Mouse (Mus musculus): Measurements from ENCODE around the gene Sp110.
"Not testable (repeated sequence)": the region's sequence is repeated elsewhere in the genome, so short reads cannot be mapped to it uniquely, and the experiment has no call there.

Sp110 gene

DNA sequence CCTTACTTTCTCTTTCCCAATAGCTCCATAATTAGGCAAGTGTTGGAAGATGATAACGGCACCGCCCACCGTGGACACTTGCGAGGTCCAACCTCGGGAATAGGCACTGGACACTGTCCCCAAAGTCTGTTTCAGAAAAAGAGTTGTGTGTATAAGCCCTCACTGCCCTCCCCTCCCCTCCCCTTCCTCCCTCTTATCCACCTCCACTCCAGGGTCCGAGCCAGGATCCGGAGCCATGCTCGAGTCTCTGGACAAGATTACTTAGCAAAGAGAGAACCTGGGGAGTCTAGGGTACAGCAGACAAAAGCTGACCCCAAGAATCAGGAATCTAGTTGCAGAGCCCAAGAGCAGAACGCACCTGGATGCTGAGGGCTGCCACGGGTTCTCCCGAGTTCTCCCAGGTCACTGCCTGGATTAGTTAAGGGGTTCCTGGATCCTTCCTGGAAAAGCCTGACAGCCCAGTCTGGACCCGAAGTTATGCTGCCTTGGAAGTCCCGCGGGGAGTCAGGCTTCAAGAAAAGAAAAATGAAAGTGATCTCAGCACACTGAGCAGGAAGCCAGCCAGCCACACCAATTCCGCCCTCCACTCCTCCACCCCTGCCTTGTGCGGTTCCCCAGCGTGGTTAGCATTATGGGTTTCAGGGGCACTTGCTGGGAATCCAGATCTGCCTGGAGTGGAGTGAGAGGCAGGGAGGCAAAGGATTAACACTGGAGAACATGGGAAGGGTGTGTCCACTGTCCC is at the start of gene Sp110:
Gene Sp110 (minus strand): TSS at position 547 of the 742 bp plus-strand sequence.
- peak in 1 of 2 experiments; percentile 39 for DNase-seq (ENCODE audit: low read depth in 2 of 2, low spot score in 2 of 2)

DNA sequence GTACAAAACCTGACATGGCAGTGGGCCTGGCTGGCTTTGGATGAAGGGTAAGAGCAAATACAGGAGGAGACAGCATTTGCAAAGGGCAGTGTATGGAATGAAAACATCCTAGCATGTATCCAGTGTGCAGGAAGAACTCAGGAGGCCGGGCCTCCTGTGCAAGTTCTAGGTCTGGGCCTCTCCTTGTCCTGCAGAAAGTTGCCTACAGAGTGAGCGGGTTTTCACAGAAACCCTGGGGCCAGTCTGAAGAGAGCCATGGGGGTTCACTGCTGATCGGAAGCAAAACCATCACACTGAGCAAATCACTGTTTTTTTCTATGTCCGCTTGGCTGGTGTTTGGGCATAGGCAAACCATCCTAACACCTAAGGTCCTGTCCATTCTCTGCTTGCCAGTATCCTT is 39.5 kb upstream of the Sp110 start:
- DNase-seq (ENCODE audit: low read depth in 2 of 2, low spot score in 2 of 2): not testable (repeated sequence)

DNA sequence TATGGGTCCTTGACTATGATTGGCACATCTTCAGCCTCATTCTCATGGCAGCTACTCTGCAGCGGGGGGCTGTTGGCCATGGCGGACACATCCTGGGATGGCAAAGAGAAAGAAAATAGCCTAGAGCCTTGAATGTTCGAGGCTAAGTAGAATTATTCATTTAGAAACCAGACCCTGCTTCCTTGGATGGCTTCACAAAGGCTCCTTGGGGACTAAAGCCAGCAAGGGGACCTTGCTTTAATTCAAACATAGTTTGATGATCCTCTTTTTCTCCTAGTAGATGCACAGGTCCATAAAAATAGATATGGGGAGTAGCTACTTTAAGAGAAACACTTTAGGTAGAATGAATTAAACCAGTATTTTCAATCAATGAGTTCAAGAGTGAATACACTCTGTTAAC is 38.3 kb upstream of the Sp110 start:
- DNase-seq (ENCODE audit: low read depth in 2 of 2, low spot score in 2 of 2): not testable (repeated sequence)

DNA sequence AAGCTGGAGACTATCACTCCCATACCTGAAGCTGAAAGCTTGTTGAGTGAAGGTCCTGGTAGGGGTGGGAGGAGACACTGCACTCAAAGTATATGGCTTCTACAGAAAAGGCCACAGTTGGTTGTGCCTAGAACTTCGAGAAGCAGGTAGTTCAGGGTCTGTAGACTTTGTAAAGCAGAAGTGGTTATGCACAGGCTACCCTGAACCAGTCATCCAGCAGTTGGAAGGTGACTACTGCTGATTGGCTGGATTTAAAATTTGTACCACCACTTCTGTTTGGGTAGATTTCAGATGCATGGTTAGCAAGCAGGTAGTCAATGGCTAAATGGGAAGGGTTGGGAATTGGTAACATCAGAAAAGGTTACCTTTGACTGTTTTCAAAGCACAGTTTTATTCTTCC is 20.1 kb upstream of the Sp110 start:
- DNase-seq (ENCODE audit: low read depth in 2 of 2, low spot score in 2 of 2): not testable (repeated sequence)

DNA sequence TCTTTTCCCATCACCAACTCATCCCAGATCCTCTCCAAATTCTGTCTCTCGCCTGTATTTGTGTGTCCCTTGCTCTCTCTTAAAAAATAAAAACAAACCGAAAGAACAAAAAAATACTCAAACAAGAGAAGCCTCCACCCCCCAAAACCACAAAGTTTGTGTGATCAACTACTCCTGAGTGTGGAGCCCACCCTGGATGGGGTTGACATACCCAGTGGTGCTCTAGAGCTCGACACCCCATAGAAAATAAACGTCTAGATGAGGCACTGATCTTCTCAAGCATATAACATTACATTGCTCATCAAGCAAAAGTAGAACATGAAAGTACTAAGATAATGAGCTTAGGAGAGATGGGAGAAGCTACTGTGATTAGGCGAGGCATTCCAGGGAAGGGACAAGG is 18.5 kb upstream of the Sp110 start:
- DNase-seq (ENCODE audit: low read depth in 2 of 2, low spot score in 2 of 2): not testable (repeated sequence)

DNA sequence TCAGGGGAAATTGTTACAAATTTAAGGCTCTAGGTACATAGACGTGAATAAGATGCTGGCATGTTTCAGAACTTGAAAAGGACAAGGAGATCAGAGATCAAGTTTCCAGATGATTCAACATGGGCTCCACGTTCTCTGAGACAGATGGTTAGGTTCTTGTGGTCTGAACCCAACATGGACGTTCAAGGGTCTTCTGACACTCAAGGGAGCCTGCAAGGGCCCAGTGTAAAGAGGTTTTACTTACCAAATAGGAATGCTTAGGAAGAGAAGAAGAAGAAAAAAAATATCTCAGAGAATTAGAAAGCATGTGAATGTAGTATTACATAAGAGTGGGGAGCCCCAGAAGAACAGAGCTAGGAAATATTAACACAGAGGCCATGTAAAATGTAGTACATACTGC is 17.2 kb upstream of the Sp110 start:
- DNase-seq (ENCODE audit: low read depth in 2 of 2, low spot score in 2 of 2): not testable (repeated sequence)

DNA sequence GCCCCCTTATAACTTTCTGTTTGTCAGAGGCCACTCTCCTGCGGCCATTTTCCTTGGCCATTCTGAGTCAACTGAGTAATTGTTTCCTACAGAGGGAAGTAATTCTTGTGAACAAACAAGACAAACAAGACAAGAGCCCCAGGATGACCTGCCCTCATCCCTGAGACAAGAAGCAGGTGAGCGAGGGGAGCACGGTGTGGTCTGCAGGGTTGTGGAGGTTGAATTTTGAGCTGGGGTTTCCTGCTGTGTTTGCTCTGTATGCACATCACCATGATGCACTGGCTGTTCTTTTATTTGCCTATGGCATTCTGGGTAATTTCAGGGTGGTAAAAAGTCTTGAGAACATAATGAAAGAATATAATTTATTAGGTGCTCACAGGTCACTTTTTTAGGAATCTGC is 16.5 kb upstream of the Sp110 start:
- not testable (repeated sequence) for DNase-seq (ENCODE audit: low read depth in 2 of 2, low spot score in 2 of 2)

DNA sequence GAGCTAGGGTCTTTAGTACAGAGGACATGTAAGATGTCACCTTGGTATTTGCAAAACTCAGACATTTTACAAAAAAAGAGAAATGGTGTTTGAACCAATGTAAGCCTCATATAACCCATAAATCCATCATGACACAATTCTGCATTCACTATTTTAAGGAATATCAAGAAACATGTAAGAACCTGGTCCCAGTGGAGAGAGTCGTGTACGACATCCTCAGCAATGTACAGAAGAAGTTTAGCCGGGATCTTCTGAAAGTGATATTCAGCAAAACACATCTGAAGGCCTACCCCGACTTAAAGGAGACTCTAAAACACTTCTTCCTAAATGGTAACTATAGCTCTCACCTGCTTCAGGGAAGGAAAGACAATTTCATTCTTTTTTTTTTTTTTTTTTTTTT is 12.0 kb upstream of the Sp110 start:
- DNase-seq (ENCODE audit: low read depth in 2 of 2, low spot score in 2 of 2): not testable (repeated sequence)

DNA sequence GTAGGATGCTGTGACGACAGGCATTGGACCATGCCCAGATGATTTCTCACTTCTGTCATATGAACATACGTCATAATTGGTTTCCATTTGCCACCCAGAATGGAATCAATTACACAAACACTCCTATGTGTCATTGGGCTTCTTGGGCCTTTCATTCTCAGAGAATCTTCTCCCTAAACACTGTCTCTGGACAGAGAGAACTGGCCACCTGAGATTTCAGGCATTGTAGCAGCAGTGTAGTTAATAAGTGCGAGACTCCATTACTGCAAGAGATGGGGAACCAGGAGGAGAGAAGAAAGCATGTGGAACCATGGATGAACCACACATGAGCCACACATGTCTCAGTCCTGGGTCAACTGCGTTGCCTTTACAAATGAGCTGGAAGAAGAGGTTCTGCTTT is 9.7 kb upstream of the Sp110 start:
- not testable (repeated sequence) for DNase-seq (ENCODE audit: low read depth in 2 of 2, low spot score in 2 of 2)

DNA sequence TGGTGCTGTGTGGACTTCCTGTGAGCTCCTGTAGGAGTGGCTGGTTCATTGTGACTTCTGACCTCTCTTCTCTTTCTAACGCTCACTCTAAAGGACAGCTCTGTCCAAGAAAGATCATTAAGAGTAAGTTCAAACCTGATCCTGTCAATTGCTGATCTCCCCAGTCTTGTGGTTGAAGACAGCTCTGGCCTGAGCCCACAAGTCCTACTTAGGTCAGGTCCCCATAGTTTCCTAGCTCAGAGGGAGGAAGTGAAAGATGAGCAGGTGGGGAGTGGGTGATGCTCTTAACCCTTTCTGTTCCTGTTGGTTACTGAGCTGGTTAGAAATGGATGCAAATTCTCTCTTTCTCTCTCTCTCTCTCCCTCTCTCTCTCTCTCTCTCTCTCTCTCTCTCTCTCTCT is 5.7 kb upstream of the Sp110 start:
- DNase-seq (ENCODE audit: low read depth in 2 of 2, low spot score in 2 of 2): not testable (repeated sequence)

DNA sequence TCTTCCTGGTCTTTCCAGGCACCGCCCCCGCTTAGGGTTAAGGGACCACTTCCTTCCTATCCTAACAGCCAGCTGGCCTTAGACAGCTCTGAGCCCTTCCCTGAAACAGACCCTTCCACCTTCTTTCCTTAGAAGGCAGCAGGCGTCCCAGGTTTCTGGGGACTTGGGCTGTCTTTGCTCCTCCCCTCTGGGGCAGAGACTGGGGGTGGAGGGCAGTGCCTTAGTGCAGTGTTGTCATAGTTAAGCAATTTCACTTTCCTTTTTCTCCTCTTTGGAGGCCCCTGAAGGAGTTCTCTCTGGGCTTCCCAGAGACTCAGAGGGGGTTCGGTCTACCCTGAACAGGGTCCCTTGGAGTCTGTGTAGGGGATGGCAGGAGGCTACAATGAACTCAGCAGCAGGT is 2.2 kb upstream of the Sp110 start:
- peak; percentile 28 to 51 for DNase-seq (ENCODE audit: low read depth in 2 of 2, low spot score in 2 of 2)

DNA sequence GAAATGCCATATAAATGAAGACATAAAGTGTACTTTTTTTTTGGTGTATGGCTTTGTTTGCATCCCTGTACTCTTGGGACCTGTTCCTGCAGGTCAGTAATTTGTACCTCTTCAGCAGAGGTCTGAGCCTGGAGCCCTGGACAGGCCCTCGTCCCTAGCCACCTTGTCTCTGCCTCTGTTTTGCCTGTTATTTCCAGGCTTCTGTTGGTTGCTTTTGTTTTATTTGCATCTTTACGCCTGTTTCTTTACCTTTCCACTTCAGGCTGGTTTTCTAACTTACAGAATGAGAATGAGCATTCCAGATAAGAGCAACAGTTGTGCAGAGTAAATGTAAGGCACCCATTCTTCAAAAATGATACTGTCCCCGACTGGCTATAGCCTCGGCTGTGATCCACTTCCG is 1.5 kb upstream of the Sp110 start, which contains the start of gene Sp140:
Gene Sp140 (plus strand): TSS at position 301 of the 400 bp plus-strand sequence.
- not testable (repeated sequence) for DNase-seq (ENCODE audit: low read depth in 2 of 2, low spot score in 2 of 2)

DNA sequence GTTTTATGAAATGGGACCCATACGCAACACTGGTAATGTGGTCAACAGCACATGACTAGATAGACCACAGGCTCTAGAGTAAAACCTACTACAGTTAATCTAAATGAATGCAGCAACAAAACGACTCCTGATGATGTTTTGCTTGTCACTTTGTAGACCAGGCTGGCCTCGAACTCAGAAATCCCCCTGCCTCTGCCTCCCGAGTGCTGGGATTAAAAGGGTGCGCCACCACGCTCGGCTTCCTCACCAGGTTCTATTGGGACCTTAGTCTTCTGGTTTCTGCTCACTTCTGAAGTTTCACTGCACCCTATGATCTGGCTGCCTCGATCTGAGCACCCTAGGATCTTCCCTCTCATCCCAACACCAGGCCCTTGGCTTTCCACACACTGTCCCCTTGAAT is 6.1 kb downstream of the Sp110 start:
- DNase-seq (ENCODE audit: low read depth in 2 of 2, low spot score in 2 of 2): not testable (repeated sequence)

DNA sequence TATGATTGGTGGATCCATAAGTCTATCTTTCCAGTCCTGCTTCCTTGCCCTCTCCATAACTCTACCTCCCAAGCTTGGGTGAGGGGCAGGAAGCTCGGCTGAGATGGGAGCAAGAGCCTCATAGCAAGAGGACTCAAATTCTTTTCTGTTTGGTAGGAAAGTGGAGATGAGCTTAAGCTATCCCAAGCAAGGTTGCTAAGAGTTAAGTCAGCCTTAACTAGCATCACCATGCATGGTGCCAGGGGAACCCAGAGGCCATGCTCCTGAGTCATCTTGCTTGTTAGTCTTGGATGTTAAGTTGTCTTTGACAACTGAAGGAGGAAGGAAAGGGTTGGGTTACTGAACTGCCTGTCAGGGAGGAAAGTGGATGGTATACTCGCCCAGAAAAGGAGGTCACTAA is 9.9 kb downstream of the Sp110 start:
- not testable (repeated sequence) for DNase-seq (ENCODE audit: low read depth in 2 of 2, low spot score in 2 of 2)

DNA sequence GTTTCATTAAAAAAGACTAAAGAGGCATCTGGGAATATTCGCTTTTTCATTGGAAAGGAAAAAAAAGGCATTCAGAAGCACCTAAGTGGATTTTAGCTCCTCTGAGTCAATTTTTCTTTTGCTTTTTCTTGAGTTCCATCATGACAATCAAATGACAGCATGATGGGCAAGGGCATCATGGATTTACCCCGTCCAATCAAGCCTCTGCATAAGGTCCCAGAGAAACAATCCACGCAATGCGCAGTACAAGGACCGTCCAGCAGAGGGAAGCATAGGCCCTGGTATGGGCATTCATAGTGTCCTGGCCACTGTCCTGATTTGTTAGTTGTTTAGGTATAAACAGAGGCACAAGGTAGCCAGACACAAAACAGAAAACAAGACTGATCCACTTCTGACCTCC is 17.1 kb downstream of the Sp110 start:
- not testable (repeated sequence) for DNase-seq (ENCODE audit: low read depth in 2 of 2, low spot score in 2 of 2)

DNA sequence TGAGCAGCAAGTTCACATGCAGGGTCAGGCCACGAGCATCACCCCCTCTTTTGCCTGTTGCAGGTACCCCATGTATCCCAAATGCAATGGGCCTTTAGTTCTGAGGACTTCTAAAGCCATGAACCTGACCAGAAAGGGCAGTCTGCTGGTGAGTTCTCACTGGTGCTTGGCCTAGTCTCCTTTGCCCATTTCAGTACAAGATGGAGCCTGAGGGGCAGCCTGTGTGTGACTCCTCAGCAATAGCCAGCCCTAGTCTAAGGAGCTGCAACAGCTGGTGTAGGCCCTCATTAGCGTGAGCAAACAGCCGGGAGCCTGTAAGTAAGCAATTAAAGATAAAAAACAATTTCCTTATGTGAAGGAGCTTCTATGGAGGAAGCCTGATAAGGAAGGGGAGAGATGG is 18.0 kb downstream of the Sp110 start:
- not testable (repeated sequence) for DNase-seq (ENCODE audit: low read depth in 2 of 2, low spot score in 2 of 2)

DNA sequence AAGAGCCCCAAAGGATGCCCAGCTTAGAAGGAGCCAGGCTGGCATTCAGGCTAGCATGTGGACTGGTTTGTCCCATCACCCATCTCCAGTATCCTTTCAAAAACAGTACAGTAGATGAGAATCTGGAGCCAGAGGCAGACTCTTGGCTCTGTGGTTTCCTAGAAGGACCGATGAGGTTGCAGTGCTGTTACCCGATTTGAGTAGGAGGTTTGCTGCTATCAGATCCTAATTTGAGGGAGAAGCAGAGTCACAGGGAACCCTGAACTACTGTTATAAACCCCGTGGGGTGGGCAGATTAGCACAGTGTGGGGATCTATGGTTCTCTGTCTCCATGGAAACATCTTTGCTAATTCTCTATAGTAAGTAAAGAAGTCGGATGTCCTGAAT is 18.5 kb downstream of the Sp110 start:
- not testable (repeated sequence) for DNase-seq (ENCODE audit: low read depth in 2 of 2, low spot score in 2 of 2)

DNA sequence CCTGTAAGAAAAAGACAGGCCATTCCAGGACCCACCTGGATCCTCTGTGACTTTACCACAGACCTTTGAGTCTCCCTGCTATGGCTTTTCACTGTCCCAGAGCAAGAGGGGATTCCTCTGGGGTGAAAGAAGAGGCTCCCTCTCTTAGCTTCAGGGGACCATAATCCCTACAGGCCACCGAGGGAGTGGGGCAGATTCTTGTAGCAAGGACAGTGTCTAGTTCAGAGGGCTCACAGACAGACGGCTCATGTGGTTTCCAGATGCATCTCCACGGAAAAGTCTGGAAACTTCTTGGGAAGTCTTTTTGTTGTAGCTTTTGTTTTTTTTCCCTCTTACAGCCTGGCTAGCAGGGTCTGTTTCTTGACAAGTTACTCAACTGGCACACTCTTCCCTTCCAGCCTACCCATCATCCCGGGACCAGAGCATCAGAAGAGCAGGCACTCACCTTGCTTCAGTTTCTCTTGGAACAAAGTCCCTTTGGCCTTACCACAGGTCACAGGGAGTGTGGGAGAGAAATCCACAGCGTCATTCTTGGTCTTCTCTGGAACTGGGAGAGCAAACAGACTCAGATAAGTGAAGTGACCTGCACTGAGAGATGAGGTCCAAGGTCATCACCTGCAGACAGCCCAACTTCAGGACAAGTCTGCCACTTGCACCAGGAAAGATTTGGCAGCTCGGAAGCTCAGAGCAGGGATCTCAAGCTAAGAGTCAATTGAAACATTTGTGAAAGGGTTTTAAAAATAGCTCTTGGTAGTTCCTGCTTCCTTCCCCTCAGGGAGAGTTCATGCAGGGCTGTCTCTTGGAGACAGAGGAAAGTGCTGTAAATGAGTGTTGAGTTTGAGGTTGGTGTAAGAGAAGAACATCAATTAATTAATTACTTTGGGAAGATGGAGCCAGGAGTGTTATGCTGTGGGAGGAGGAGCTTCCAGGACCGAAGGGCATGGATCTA is 19.1 kb downstream of the Sp110 start:
- not testable (repeated sequence) for DNase-seq (ENCODE audit: low read depth in 2 of 2, low spot score in 2 of 2)

DNA sequence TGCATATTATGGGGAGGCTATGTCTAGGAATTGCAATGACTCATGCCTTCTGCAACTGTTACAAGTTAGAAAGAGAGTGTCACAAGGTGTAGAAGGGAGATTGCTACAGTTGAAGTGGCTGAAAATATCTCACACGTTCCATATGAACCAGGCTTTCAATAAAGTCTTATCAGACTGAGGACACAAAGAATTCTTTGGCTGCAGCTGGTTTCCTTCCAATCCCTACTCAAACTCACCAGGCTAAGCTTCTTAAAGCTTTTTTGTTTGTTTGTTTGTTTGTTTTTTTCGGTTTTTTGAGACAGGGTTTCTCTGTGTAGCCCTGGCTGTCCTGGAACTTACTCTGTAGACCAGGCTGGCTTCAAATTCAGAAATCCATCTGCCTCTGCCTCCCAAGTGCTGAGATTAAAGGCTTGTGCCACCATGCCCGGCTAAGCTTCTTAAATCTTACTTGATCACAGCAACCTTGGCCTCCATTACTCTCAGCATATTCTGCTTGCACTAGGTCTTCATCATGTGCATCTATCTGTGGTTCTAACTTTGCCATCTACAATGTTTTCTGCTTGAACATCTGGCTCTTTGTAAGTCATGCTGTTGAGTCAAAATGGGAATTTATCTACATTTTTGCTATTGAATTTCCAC is 20.1 kb downstream of the Sp110 start:
- not testable (repeated sequence) for DNase-seq (ENCODE audit: low read depth in 2 of 2, low spot score in 2 of 2)

DNA sequence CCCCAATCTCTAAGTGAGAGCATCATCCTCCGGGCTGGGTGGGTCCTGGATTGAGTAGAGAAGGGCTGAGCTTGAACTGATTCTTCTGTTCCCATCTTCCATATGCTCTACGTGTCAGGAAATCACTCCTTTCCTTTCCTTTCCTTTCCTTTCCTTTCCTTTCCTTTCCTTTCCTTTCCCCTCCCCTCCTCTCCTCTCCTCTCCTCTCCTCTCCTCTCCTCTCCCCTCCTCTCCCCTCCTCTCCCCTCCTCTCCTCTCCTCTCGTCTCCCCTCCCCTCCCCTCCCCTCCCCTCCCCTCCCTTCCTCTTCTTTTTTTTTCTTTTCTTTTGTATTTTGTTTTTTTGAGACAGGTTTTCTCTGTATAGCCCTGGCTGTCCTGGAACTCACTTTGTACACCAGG is 23.2 kb downstream of the Sp110 start, which contains the start of gene G530012D18Rik:
Gene G530012D18Rik (plus strand): TSS at position 301 of the 400 bp plus-strand sequence.
- not testable (repeated sequence) for DNase-seq (ENCODE audit: low read depth in 2 of 2, low spot score in 2 of 2)

DNA sequence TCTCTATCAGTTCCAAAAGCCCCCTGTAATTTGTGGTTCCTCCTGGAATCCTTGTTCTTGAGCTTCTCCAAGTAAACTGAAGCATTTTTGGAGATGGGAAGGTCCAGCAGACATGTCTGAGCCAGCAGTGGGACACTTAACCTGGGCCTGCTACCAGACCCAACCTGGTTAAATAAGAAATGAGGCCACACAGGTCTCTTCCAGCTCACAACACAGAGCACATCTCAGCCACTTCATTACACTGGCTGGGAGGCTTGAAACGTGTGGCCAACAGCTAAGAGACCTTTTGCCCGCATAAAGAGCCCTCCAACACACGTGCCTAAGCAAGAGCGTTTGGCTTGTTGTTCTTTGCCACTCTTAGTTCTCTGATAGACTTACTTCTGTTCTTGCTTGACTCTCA is 25.1 kb downstream of the Sp110 start:
- not testable (repeated sequence) for DNase-seq (ENCODE audit: low read depth in 2 of 2, low spot score in 2 of 2)

Data from CD8-positive naive resting alpha-beta T cell, adult 2 months (primary cell).